Mouse (Mus musculus) liver, adult (tissue): Measurements from ENCODE around the gene Ntn3.

Source experiments
- GATA4 ChIP-seq: IDR thresholded peaks from 2 replicates; pipeline ENCODE4 v1.6.1; 2014; ENCODE audit warnings: mild to moderate bottlenecking, low read length; ENCODE audit not compliant: insufficient replicate concordance

Ntn3 gene

GRCm38 (mm10) chr17:24209043-24209915 is at the start of gene Ntn3:
TSS of gene Ntn3 (minus strand) at chr17:24209531.
- TF ChIP-seq GATA4: no peak

GRCm38 (mm10) chr17:24258981-24259380 is 49.6 kb upstream of the Ntn3 start:
- TF ChIP-seq GATA4: no peak

GRCm38 (mm10) chr17:24252329-24252728 is 43.0 kb upstream of the Ntn3 start:
- TF ChIP-seq GATA4: no peak

- TF ChIP-seq GATA4: peak; percentile 3; the same call in 1 of the 2 replicates
Observed at GRCm38 (mm10) chr17:24251320-24252069, 42.2 kb upstream of the Ntn3 start, which contains the start of gene Ccnf. TSS of gene Ccnf (minus strand) at chr17:24251484.

- TF ChIP-seq GATA4: no peak
Observed at GRCm38 (mm10) chr17:24250988-24251319, 41.6 kb upstream of the Ntn3 start.

GRCm38 (mm10) chr17:24248641-24249040 is 39.3 kb upstream of the Ntn3 start:
- no peak for TF ChIP-seq GATA4

GRCm38 (mm10) chr17:24244061-24244460 is 34.7 kb upstream of the Ntn3 start:
- TF ChIP-seq GATA4: no peak

- TF ChIP-seq GATA4: no peak
Observed at GRCm38 (mm10) chr17:24243311-24243969, 34.1 kb upstream of the Ntn3 start.

GRCm38 (mm10) chr17:24236921-24237320 is 27.6 kb upstream of the Ntn3 start:
- TF ChIP-seq GATA4: no peak

- TF ChIP-seq GATA4: no peak
Observed at GRCm38 (mm10) chr17:24236479-24236878, 27.1 kb upstream of the Ntn3 start.

- TF ChIP-seq GATA4: no peak
Observed at GRCm38 (mm10) chr17:24227941-24228340, 18.6 kb upstream of the Ntn3 start.

GRCm38 (mm10) chr17:24226721-24227120 is 17.4 kb upstream of the Ntn3 start:
- TF ChIP-seq GATA4: no peak

GRCm38 (mm10) chr17:24225851-24226250 is 16.5 kb upstream of the Ntn3 start:
- TF ChIP-seq GATA4: no peak

GRCm38 (mm10) chr17:24224741-24225140 is 15.4 kb upstream of the Ntn3 start:
- no peak for TF ChIP-seq GATA4

- no peak for TF ChIP-seq GATA4
Observed at GRCm38 (mm10) chr17:24223513-24223912, 14.2 kb upstream of the Ntn3 start.

GRCm38 (mm10) chr17:24222653-24223052 is 13.3 kb upstream of the Ntn3 start:
- no peak for TF ChIP-seq GATA4
